Mouse (Mus musculus): ENCODE measurements around the gene Gm2056.
"Not testable (repeated sequence)": the region's sequence is repeated elsewhere in the genome, so short reads cannot be mapped to it uniquely, and the experiment has no call there.

- not testable (repeated sequence) for TF ChIP-seq TAL1, GATA1 (IDR thresholded peaks at IDR 0.05; ENCODE audit: low read length)
Measured at GRCm38 (mm10) chr12:88045226-88045625, 18.4 kb downstream of the Gm2056 start.

All from erythroblast, embryonic 14.5 days (primary cell).